Mouse (Mus musculus) lung, adult 2 months (tissue): ENCODE results near the gene Timeless.

Experiments
- CTCF ChIP-seq: fragments of 200-500 bp; IDR thresholded peaks from 2 replicates; pipeline ENCODE4 v1.5.1; 2011; ENCODE audit warnings: mild to moderate bottlenecking, low read length, control low read depth; ENCODE audit not compliant: insufficient read depth
- POLR2A ChIP-seq: fragments of 200-500 bp; IDR thresholded peaks from 2 replicates; pipeline ENCODE4 v1.6.1; 2011; ENCODE audit warnings: low read depth, mild to moderate bottlenecking, control low read depth, low read length, borderline replicate concordance; ENCODE audit errors: extremely low read depth

- TF ChIP-seq POLR2A (no peak), CTCF (no peak)
Observed at GRCm38 (mm10) chr10:128282886-128283450, 51.1 kb downstream of the Timeless start.
